Mouse (Mus musculus) gastrocnemius, postnatal 25 days (tissue): ENCODE measurements around the gene 1810010D01Rik. TPM values are rescaled to one million over a fixed set of nuclear protein-coding genes. Genes with fewer than 3 reads are reported as not detected.

Experiments used
- DNase-seq: peaks from one replicate; pipeline ENCODE4 v3.0.0; 2022
- long read RNA-seq, 2 experiments: library from polyadenylated mRNA; stranded (forward); transcript quantifications; one replicate each; pipeline ENCODE4 v2.0.0; 2021
- total RNA-seq, 2 experiments: library from RNA; stranded (reverse); gene quantifications; 1 replicate in 1 of 2; 2 replicates in 1 of 2; pipeline ENCODE4 v1.2.3; 2021

1810010D01Rik gene
- not detected for total RNA-seq
- long read RNA-seq, experiment 1, result 0 reads
- long read RNA-seq, experiment 2, result 0 reads

- DNase-seq, result no peak
Observed at GRCm38 (mm10) chr7:145208006-145208405, at the start of gene 1810010D01Rik. 1810010D01Rik (minus strand) TSS chr7:145208119.

- no peak for DNase-seq
Observed at GRCm38 (mm10) chr7:145256092-145256491, 48.2 kb upstream of the 1810010D01Rik start.

GRCm38 (mm10) chr7:145253986-145254630 lies 46.2 kb upstream of the 1810010D01Rik start:
- DNase-seq, result no peak

- peak; percentile 70 for DNase-seq
Observed at GRCm38 (mm10) chr7:145252715-145253476, 45.0 kb upstream of the 1810010D01Rik start.

GRCm38 (mm10) chr7:145250225-145250624 lies 42.3 kb upstream of the 1810010D01Rik start:
- no peak for DNase-seq

GRCm38 (mm10) chr7:145248911-145249310 lies 41.0 kb upstream of the 1810010D01Rik start:
- DNase-seq, result no peak

DNA sequence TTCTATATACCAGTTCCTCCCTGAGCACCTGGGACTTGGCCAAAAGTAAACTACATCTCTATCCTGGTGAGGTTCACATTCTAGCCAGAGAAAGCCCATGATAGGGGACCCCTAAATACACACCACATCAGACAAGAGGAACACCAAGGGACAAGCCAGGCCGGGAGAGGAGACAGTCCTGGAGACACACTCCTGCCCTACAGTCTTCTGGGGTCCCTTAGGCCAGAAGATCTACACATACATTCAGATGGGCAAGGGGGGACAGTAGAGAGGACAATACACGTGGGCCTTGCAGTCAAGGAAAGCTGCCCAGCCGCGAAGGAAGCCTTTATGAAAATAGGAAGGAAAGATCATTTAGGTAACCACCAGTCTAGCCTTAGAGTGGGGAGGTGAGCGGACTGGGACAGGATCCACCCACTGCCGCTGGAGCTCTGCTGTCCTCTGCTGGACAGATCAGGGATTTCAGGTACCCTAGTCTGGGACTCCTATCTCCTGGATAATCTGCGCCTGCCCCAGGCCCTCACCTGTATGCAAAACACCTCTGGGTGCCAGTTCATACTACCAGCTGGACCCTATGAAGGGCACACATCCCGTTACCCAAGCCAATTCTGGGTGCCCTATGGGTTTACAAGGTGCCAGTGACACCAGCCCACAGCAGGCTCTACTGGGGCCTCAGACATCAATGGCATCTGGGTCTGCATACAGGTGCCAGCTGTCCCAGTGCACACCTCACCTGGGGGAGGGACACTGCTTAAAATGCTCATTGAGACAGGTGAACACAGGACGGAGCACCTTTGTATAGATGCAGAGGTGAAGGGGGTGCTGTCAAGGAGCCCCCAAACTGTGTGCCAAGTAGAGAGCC lies 35.2 kb upstream of the 1810010D01Rik start:
- peak; percentile 66 for DNase-seq

DNA sequence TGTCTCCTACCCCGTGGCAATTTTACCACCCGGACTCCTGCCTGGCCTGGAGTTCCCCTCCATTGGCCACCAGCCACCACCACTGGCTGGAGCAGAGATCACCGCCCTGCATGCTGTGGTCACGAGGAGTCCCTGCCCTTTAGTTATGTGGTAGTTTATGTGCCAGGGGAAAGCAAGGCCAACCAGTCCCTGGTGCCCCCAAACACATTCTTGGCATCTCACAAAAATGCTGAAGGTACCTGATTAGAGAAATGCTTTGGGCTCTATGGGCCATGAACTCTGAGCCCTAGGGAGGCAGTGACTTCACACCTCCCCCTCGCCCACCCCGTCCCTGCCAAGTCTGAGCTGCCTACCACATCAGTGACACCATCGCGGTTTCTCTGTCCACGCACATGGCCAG lies 34.1 kb upstream of the 1810010D01Rik start:
- DNase-seq, result no peak

GRCm38 (mm10) chr7:145240929-145241328 lies 33.0 kb upstream of the 1810010D01Rik start:
- no peak for DNase-seq

- no peak for DNase-seq
Observed at GRCm38 (mm10) chr7:145239736-145240505, 32.0 kb upstream of the 1810010D01Rik start.

DNA sequence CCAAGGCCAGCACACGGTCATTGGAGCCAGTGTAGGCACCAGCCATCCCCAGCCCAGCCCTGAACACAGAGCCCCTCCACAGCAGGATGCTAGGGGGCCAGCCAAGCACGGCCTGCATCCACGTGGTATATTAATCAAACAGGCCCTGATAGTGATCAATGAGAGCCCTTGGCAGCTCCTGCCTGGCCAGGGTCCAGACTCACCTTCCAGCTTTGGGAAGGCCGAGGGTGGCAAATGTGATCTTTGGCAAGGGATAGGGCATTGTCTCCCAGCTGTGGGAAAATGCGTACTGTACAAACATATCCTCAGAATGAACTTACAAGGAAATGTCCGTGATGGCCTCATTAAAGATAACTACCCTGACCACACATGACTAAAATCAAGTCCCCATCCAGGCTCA lies 31.2 kb upstream of the 1810010D01Rik start:
- DNase-seq, result no peak

GRCm38 (mm10) chr7:145234841-145235790 lies 27.2 kb upstream of the 1810010D01Rik start:
- no peak for DNase-seq

- DNase-seq, result no peak
Observed at GRCm38 (mm10) chr7:145231659-145232058, 23.7 kb upstream of the 1810010D01Rik start.

DNA sequence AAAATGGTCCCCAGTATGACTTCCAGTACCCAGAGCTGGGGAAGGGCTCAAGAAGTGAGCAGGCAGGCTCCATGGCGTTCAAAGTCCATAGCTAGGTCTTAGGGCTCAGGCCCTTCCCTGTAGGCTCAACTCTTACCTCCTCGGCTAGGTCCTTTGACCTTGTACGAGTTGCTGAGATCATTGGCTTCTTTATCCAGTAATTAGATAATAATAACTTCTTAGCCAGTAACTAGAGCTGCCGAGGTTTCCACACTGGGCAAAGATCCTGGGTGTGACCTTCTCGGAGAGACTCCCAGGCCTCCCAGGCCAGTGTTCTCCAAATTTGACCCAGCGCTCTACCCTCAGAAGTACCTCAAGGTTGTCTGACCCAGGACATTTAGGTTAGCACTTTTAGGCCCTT lies 18.7 kb upstream of the 1810010D01Rik start:
- peak; percentile 65 for DNase-seq

GRCm38 (mm10) chr7:145225626-145226025 lies 17.7 kb upstream of the 1810010D01Rik start:
- DNase-seq, result no peak

GRCm38 (mm10) chr7:145221841-145222689 lies 14.1 kb upstream of the 1810010D01Rik start:
- DNase-seq, result peak; percentile 69

DNA sequence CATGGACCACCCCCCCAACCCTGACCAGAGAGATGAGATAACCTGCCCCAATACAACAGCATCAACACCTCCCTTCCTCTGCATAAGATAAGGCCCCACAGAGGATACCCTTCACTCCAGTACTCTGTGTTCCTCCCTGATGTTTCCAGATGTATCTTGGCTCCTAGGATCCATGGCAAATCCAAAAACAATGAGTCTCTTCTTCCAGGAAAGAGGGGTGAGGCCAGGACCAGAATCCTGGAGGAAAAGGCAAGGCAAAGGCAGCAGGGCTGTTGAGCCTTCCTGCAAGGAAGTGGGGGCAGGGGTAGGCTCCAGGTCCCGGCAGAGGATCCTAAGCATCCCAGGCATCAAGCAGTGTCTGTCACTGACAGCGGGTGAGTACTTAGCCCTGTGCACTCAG lies 13.4 kb upstream of the 1810010D01Rik start:
- DNase-seq, result peak; percentile 27

GRCm38 (mm10) chr7:145219420-145219831 lies 11.5 kb upstream of the 1810010D01Rik start:
- DNase-seq, result peak; percentile 57

GRCm38 (mm10) chr7:145216591-145216990 lies 8.7 kb upstream of the 1810010D01Rik start:
- no peak for DNase-seq

DNA sequence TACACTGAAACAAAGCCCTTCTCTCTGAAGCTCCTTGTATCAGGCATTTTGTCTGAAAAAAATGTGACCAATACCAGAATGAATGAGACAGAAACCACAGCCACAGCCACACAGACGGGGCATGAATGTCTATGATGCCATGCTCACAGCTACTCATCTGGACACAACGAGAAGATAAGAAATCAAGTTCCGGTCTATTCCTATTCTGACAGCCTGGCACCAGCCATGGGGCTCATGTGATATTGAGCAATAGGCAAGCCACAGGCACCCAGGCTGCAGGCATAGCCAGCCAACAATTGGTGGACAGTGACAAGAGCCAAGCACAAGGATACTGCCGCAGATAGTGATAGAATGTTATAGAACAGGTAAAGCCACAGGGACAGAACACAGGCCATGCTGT lies 7.6 kb upstream of the 1810010D01Rik start:
- no peak for DNase-seq
